Mouse (Mus musculus) erythroblast, embryonic 14.5 days (primary cell): ENCODE results near the gene Gpalpp1.

ENCODE experiments used
- GATA1 ChIP-seq: IDR thresholded peaks from 2 replicates; pipeline ENCODE4 v1.6.1; 2012; ENCODE audit warnings: low read length, inconsistent platforms, mixed read lengths
- TAL1 ChIP-seq: IDR thresholded peaks from 3 replicates; pipeline ENCODE4 v1.6.1; 2012; ENCODE audit warnings: low read length, inconsistent platforms, mixed read lengths

DNA sequence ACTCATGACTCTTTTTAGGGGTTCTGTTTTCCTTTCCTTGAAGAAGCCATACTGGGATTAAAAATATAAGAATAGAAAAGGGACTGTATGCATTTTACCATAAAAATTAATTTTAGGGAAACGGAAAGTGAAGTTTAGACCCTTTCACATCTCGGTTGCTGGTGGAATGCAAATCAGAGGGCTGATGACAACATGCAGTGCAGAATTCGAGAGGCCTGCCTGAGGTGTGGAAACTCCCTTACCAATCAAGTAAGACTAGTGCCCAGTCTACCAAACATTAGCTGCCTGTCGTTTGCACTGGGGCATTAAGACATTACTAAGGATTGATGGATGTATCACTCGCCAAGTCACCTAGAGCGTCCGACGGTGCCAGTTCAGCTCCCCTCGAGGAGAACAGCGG lies 37.7 kb upstream of the Gpalpp1 start:
- TF ChIP-seq TAL1 (no peak), GATA1 (no peak)
